Mouse (Mus musculus): ENCODE data around the gene Gfm2. TPM values are rescaled to one million over a fixed set of nuclear protein-coding genes. Genes with fewer than 3 reads are reported as not detected.

The Gfm2 gene
- polyA plus RNA-seq, 1 experiment from 2014 or later: 37.4 TPM

- H3K27me3 ChIP-seq (ENCODE audit: insufficient read depth, poor library complexity, severe bottlenecking): peaks cover 10% of the 10 kb centered on the region
- WGBS: 59% methylated on average over 12 of the region's 12 CpGs
Observed at GRCm38 (mm10) chr13:97196186-97196924, 58.6 kb downstream of the Gfm2 start.

DNA sequence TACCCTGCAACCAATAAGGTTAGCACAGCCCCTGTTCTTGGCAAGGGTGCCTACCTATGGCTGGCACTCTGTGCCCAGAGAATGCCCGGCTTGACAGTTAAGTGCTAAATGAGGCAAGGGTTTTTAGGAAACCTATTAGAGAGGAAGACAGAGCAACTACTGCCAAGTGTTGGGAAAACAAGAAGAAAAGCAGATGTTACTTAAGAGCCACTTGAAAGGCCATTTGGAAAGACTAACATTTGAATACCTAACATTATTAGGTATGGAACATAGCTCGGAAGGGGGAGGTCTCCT lies 59.1 kb downstream of the Gfm2 start:
- peaks cover 19% of the 10 kb centered on the region for H3K4me1 ChIP-seq (replicated peaks)
- peaks cover 10% of the 10 kb centered on the region for H3K27me3 ChIP-seq (ENCODE audit: insufficient read depth, poor library complexity, severe bottlenecking)
- 91% methylated on average over 2 of the region's 2 CpGs for WGBS
- H3K4me3 ChIP-seq: no peak overlapping the region
- H3K9me3 ChIP-seq: no peaks in the 10 kb centered on the region
- no peak for DNase-seq (ENCODE audit: low spot score)
- no peaks in the 10 kb centered on the region for H3K36me3 ChIP-seq
- H3K27ac ChIP-seq: no peak overlapping the region

More at GRCm38 (mm10) chr13:97196186-97196924, 58.6 kb downstream of the Gfm2 start:
- H3K4me3 ChIP-seq: no peak overlapping the region
- H3K9me3 ChIP-seq: no peaks in the 10 kb centered on the region
- no peak for DNase-seq (ENCODE audit: low spot score)
- H3K36me3 ChIP-seq: no peaks in the 10 kb centered on the region
- H3K27ac ChIP-seq: no peak overlapping the region
- H3K4me1 ChIP-seq (replicated peaks): peaks cover 19% of the 10 kb centered on the region

DNA sequence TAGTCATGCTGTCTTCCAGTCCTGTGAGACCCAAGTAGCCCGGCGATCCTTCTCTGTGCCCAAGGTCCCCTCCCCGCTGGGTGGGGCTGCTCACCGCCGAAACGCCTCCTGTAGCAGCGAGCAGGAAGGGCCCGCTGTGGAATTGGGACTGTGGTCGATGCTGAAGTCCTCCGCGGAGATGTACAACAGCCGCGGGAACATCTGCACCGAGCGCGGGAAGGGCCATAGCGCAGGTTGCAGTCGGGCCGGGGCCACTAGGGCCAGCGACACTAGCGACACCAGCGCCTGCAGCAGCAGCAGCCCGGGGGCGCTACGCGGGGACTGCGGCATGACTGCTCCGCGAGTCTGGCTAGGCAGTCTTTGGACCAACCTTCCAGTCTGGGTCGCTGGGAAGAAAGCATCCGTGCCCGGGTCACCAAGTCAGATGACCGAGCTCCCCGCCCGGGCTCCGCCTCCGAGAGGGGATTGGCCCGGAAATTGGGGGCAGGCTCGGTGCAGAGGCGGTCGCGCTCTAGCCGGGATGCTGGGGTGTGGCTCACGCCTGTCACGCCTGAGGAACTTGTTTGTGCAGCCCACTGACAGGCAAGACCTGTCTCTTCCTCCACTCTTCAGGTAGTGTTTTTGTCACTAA lies 60.3 kb downstream of the Gfm2 start, which contains the start of gene Hexb:
TSS of gene Hexb (minus strand) at position 426 of the 631 bp plus-strand sequence.
- Histone ChIP-seq H3K27me3 (ENCODE audit: insufficient read depth, poor library complexity, severe bottlenecking) (peaks cover 10% of the 10 kb centered on the region), H3K36me3 (no peaks in the 10 kb centered on the region), H3K4me3 (peak within 1 kb of the TSS; percentile 69), H3K4me1 (replicated peaks) (peaks cover 19% of the 10 kb centered on the region), H3K9me3 (no peaks in the 10 kb centered on the region), H3K27ac (peak within 1 kb of the TSS; percentile 89)
- peak; percentile 92 for DNase-seq (ENCODE audit: low spot score)
- WGBS: under 1% methylated on average over 45 of the region's 45 CpGs

- no peak overlapping the region for H3K27ac ChIP-seq
- no peaks in the 10 kb centered on the region for H3K36me3 ChIP-seq
- H3K27me3 ChIP-seq (ENCODE audit: insufficient read depth, poor library complexity, severe bottlenecking): peaks cover 10% of the 10 kb centered on the region
- peaks cover 19% of the 10 kb centered on the region for H3K4me1 ChIP-seq (replicated peaks)
- H3K4me3 ChIP-seq: no peak overlapping the region
- H3K9me3 ChIP-seq: no peaks in the 10 kb centered on the region
- no peak for DNase-seq (ENCODE audit: low spot score)
- WGBS: 86% methylated on average over 2 of the region's 2 CpGs
Observed at GRCm38 (mm10) chr13:97199123-97199522, 61.4 kb downstream of the Gfm2 start.

GRCm38 (mm10) chr13:97201076-97201475 lies 63.3 kb downstream of the Gfm2 start:
- 76% methylated on average over 7 of the region's 7 CpGs for WGBS
- Histone ChIP-seq H3K9me3 (no peaks in the 10 kb centered on the region), H3K27me3 (ENCODE audit: insufficient read depth, poor library complexity, severe bottlenecking) (peaks cover 10% of the 10 kb centered on the region; the same call in 1 of the 2 replicates), H3K4me1 (replicated peaks) (peaks cover 33% of the 10 kb centered on the region), H3K4me3 (no peak overlapping the region), H3K36me3 (no peaks in the 10 kb centered on the region), H3K27ac (no peak overlapping the region)
- DNase-seq (ENCODE audit: low spot score): no peak

- 85% methylated on average over 4 of the region's 4 CpGs for WGBS
- Histone ChIP-seq H3K36me3 (no peaks in the 10 kb centered on the region), H3K4me1 (replicated peaks) (peaks cover 28% of the 10 kb centered on the region), H3K4me3 (no peak overlapping the region), H3K9me3 (no peaks in the 10 kb centered on the region), H3K27ac (no peak overlapping the region), H3K27me3 (ENCODE audit: insufficient read depth, poor library complexity, severe bottlenecking) (peaks cover 5% of the 10 kb centered on the region; the same call in 1 of the 2 replicates)
- no peak for DNase-seq (ENCODE audit: low spot score)
Observed at GRCm38 (mm10) chr13:97201896-97202295, 64.2 kb downstream of the Gfm2 start.

DNA sequence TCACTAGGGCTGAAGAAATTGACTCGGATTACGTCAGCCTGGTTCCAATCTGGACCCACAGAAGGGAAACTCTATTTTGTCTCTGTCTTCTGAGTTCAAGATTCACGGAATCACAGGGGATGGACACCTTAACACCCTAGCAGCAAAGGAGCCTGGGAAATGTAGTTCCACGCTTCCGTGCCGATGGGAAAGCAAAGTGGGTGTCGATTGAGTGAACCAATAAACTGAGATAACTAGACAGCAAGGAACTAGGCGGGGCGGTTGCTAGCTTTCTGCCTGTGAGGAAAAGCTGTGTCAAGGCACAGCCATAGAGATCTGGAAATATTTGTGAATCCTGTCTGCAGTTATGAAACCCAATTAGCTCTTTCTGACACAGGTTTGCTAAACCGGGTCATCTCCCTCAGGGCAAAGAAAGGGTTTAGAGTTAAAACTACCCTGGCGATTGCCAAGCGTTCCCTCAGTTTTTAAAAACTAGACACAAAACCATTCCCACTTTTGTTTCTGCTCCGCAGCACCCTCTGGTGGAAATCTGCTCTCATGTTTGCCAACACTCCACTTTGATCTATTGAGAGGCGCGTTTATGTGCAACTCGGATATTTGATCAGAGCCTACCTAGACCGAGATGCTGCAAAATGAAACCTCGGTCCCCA lies 67.4 kb downstream of the Gfm2 start:
- no peaks in the 10 kb centered on the region for H3K9me3 ChIP-seq
- WGBS: 16% methylated on average over 18 of the region's 18 CpGs
- H3K4me1 ChIP-seq (replicated peaks): peaks cover 14% of the 10 kb centered on the region; the same call in 1 of the 2 replicates
- H3K27me3 ChIP-seq (ENCODE audit: insufficient read depth, poor library complexity, severe bottlenecking): no peaks in the 10 kb centered on the region
- H3K27ac ChIP-seq: peak overlapping the region; percentile 57
- peak overlapping the region; percentile 46 for H3K4me3 ChIP-seq
- no peaks in the 10 kb centered on the region for H3K36me3 ChIP-seq
- DNase-seq (ENCODE audit: low spot score): peak; percentile 77

- 91% methylated on average over 2 of the region's 2 CpGs for WGBS
- H3K4me3 ChIP-seq: no peak overlapping the region
- no peak for DNase-seq (ENCODE audit: low spot score)
- no peaks in the 10 kb centered on the region for H3K36me3 ChIP-seq
- H3K4me1 ChIP-seq (replicated peaks): peaks cover 14% of the 10 kb centered on the region; the same call in 1 of the 2 replicates
- H3K9me3 ChIP-seq: no peaks in the 10 kb centered on the region
- H3K27me3 ChIP-seq (ENCODE audit: insufficient read depth, poor library complexity, severe bottlenecking): no peaks in the 10 kb centered on the region
- H3K27ac ChIP-seq: no peak overlapping the region
Observed at GRCm38 (mm10) chr13:97206046-97206445, 68.3 kb downstream of the Gfm2 start.

DNA sequence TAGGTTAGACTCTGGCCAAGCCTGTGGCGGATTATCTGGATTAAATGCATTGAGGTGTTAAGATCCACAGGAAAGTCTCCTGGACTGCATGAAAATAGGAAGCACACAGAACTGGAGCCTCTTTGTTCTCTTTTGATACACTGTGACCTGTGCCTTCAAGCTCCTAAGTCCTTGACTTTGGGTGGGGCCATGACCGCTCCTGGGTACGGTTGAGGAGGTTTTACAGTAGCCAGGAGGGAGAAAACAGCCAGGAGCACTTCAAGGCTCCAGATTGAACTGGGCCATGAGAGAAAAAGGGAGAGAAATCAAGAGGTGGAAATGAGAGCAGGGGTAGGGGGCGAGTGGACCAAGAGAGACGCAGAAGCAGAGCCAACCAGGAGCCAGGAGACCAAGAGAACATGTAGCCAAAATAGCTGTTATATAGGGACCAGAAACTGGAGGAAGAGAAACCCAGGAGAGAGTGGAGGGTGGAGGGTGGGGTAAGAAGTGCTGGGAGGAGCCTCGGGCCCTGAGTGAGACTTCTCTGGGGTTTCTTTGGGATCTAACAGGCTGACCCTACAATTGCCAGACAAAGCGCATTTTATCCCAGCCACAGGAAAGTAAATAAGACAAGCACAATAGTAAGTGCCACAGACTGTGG lies 69.9 kb downstream of the Gfm2 start:
- Histone ChIP-seq H3K36me3 (no peaks in the 10 kb centered on the region), H3K27me3 (ENCODE audit: insufficient read depth, poor library complexity, severe bottlenecking) (no peaks in the 10 kb centered on the region), H3K9me3 (no peaks in the 10 kb centered on the region), H3K4me1 (replicated peaks) (peaks cover 16% of the 10 kb centered on the region; the same call in 1 of the 2 replicates), H3K27ac (no peak overlapping the region), H3K4me3 (no peak overlapping the region)
- no peak for DNase-seq (ENCODE audit: low spot score)
- 83% methylated on average over 7 of the region's 7 CpGs for WGBS

GRCm38 (mm10) chr13:97208112-97208478 lies 70.4 kb downstream of the Gfm2 start:
- no peaks in the 10 kb centered on the region for H3K9me3 ChIP-seq
- no peak overlapping the region for H3K4me3 ChIP-seq
- no peak overlapping the region for H3K27ac ChIP-seq
- H3K4me1 ChIP-seq (replicated peaks): peaks cover 16% of the 10 kb centered on the region; the same call in 1 of the 2 replicates
- 57% methylated on average over 7 of the region's 7 CpGs for WGBS
- no peaks in the 10 kb centered on the region for H3K27me3 ChIP-seq (ENCODE audit: insufficient read depth, poor library complexity, severe bottlenecking)
- no peaks in the 10 kb centered on the region for H3K36me3 ChIP-seq
- DNase-seq (ENCODE audit: low spot score): no peak

- no peaks in the 10 kb centered on the region for H3K27me3 ChIP-seq (ENCODE audit: insufficient read depth, poor library complexity, severe bottlenecking)
- no peaks in the 10 kb centered on the region for H3K9me3 ChIP-seq
- DNase-seq (ENCODE audit: low spot score): no peak
- H3K4me3 ChIP-seq: no peak overlapping the region
- H3K4me1 ChIP-seq (replicated peaks): peaks cover 16% of the 10 kb centered on the region; the same call in 1 of the 2 replicates
- 81% methylated on average over 3 of the region's 3 CpGs for WGBS
- no peak overlapping the region for H3K27ac ChIP-seq
- no peaks in the 10 kb centered on the region for H3K36me3 ChIP-seq
Observed at GRCm38 (mm10) chr13:97208500-97209010, 70.8 kb downstream of the Gfm2 start.

DNA sequence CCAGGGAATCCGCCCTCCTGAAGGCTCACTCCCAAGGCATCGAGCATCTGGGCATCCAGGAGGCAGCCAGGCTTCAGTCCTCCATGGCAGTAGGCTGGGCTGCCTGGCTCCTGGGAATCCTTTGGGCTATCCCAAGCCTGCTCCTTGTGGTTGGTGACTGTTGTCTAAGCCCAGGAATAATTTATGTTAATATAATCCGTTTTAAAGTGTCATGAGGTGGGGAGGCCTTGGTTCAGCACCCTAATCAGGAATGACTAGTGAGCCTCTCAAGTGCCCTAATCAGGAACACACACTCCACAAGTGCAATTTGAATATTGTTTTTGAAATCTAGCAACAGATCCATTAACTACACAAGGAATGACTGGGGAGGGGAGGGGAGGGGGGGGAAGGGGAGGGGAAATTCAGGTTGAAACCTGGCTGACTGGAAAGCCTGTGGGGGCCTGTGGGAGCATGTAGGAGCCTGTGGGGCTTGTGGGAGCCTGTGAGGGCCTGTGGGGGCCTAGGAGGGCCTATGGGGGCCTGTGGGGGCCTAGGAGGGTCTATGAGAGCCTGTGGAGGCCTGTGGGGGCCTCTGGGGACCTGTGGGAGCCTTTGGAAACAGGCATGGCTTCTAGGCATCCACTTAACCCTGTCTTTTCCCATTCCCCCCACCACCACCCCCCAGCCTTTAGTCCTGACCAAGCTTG lies 77.0 kb downstream of the Gfm2 start:
- H3K27ac ChIP-seq: peak overlapping the region; percentile 79

More for the DNA sequence above, 77.0 kb downstream of the Gfm2 start:
- 57% methylated on average over 3 of the region's 3 CpGs for WGBS
- H3K4me3 ChIP-seq: no peak overlapping the region
- H3K27me3 ChIP-seq (ENCODE audit: insufficient read depth, poor library complexity, severe bottlenecking): no peaks in the 10 kb centered on the region
- DNase-seq (ENCODE audit: low spot score): no peak
- peaks cover 20% of the 10 kb centered on the region for H3K4me1 ChIP-seq (replicated peaks)
- H3K36me3 ChIP-seq: no peaks in the 10 kb centered on the region
- H3K9me3 ChIP-seq: no peaks in the 10 kb centered on the region

Measured in hindbrain, embryonic 10.5 days (tissue).